Mouse (Mus musculus) heart, adult 2 months (tissue): ENCODE data around the gene Prl5a1. TPM values are rescaled to one million over a fixed set of nuclear protein-coding genes. Genes with fewer than 3 reads are reported as not detected.

Experiments used
- DNase-seq, 2 experiments: peaks; one replicate each; pipeline ENCODE4 v3.0.0; 2021
- H3K27ac ChIP-seq: fragments of 200-600 bp; 2 replicates; pipeline ENCODE4 v1.8.1; 2022
- H3K27me3 ChIP-seq: fragments of 200-500 bp; 2 replicates; pipeline ENCODE4 v1.6.1; 2012; ENCODE audit warnings: mild to moderate bottlenecking, low read length, inconsistent platforms, mixed read lengths; ENCODE audit not compliant: control insufficient read depth, insufficient read depth
- H3K36me3 ChIP-seq: fragments of 200-500 bp; 2 replicates; pipeline ENCODE4 v1.6.1; 2012; ENCODE audit warnings: low read length, inconsistent platforms; ENCODE audit not compliant: control insufficient read depth, insufficient read depth
- H3K4me1 ChIP-seq: fragments of 200-500 bp; 2 replicates; pipeline ENCODE4 v1.6.1; 2011; ENCODE audit warnings: low read length; ENCODE audit not compliant: control insufficient read depth, insufficient read depth
- H3K4me3 ChIP-seq: fragments of 200-600 bp; 2 replicates; pipeline ENCODE4 v1.8.1; 2022
- H3K79me2 ChIP-seq: fragments of 200-500 bp; replicated peaks from 2 replicates; pipeline ENCODE4 v1.6.1; 2012; ENCODE audit warnings: mild to moderate bottlenecking, inconsistent platforms, low read length, moderate library complexity, mixed read lengths; ENCODE audit not compliant: control insufficient read depth, insufficient read depth
- H3K9ac ChIP-seq: fragments of 200-500 bp; 2 replicates; pipeline ENCODE4 v1.6.1; 2012; ENCODE audit warnings: low read depth, mild to moderate bottlenecking, control low read depth, inconsistent platforms, low read length, mixed read lengths
- CTCF ChIP-seq: fragments of 200-600 bp; IDR thresholded peaks from 2 replicates; pipeline ENCODE4 v1.8.1; 2022; ENCODE audit warnings: antibody characterized with exemption, mild to moderate bottlenecking, moderate library complexity
- EP300 ChIP-seq: fragments of 200-500 bp; IDR thresholded peaks from 2 replicates; pipeline ENCODE4 v1.6.1; 2011; ENCODE audit warnings: low read depth, low read length, control low read depth; ENCODE audit not compliant: insufficient read depth
- POLR2A ChIP-seq: fragments of 200-500 bp; IDR thresholded peaks from 2 replicates; pipeline ENCODE4 v1.6.1; 2011; ENCODE audit warnings: mild to moderate bottlenecking, low read depth, low read length, control low read depth; ENCODE audit not compliant: insufficient read depth
- WGBS: fragments of 180-500 bp; shearing (Covaris S2); methylation state at CpG from one replicate; pipeline ENCODE4 v1.1.7; 2018; 5-methylcytosine and 5-hydroxymethylcytosine counted together
- intact Hi-C: fragments of 180-260 bp; cut with DNase I; formaldehyde crosslinking; loops from one replicate; pipeline ENCODE4 v1.15.1; 2025
- long read RNA-seq: library from polyadenylated mRNA; stranded (forward); transcript quantifications from one replicate; pipeline ENCODE4 v2.0.0, GENCODE M21; 2021
- polyA plus RNA-seq: library from polyadenylated mRNA; depleted of rRNA; stranded (reverse); fragments of >200 nt; gene quantifications from 2 replicates; pipeline ENCODE4 v1.2.3, GENCODE M21; 2012; rRNA removed
- total RNA-seq, 2 experiments: library from RNA; stranded (reverse); gene quantifications; 2 replicates each; pipeline ENCODE4 v1.2.3; 2021

The Prl5a1 gene
- total RNA-seq (not detected), polyA plus RNA-seq (not detected in 2 replicates)
- long read RNA-seq, result 0 reads

DNA sequence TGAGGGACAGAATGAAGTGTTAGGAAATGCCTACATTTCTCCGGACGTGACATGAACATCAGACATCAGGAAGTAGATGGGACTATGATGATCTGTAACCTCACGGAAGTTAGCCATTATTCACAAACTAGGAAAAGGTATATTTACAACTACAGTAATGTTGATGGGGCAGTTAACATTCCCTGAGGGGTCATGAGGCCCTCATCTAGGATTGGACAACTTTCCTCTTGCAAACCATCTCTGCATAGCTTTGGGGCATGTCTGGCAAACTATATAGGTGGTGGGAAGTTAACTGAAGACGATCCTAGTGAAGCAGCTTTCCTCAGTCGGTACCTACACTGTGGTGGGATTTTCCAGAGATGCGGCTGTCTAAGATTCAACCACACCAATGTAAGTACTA, at the start of gene Prl5a1:
Gene Prl5a1, plus strand, starts transcription at position 301 of the 400 bp plus-strand sequence.
- Histone ChIP-seq H3K27me3 (no peaks in the 10 kb centered on the region), H3K27ac (no peak within 1 kb of the TSS), H3K36me3 (no peaks in the 10 kb centered on the region), H3K79me2 (no peaks in the 10 kb centered on the region), H3K4me3 (no peak within 1 kb of the TSS), H3K9ac (no peak within 1 kb of the TSS), H3K4me1 (no peaks in the 10 kb centered on the region)
- intact Hi-C loops, result no loop called here
- TF ChIP-seq CTCF, result no peak
- no peak for TF ChIP-seq POLR2A
- no peak for TF ChIP-seq EP300
- no peak for DNase-seq
- WGBS, result 90% methylated on average over 6 of the region's 6 CpGs

DNA sequence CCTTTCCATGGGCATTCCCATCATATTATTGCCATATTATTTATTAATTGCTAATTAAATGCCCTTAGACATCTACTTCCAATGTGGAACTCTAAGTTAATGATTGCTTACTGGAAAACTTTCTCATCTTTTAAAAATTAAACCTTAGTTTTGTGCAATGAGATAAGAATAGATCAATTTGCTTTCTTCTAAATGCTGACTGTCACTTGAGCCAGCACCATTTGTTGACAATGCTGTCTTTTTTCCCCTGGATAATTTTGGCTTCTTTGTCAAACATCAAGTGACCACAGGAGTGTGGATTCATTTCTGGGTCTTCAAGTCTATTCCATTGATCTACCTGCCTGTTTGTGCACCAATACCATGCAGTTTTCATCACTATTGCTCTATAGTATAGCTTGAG, 46.1 kb upstream of the Prl5a1 start:
- Histone ChIP-seq H3K4me3 (no peak overlapping the region), H3K79me2 (no peaks in the 10 kb centered on the region), H3K4me1 (no peaks in the 10 kb centered on the region), H3K27me3 (no peaks in the 10 kb centered on the region), H3K9ac (no peak overlapping the region), H3K36me3 (no peaks in the 10 kb centered on the region), H3K27ac (no peak overlapping the region)
- no peak for DNase-seq
- no peak for TF ChIP-seq EP300
- no peak for TF ChIP-seq CTCF
- no peak for TF ChIP-seq POLR2A
- intact Hi-C loops, result no loop called here

DNA sequence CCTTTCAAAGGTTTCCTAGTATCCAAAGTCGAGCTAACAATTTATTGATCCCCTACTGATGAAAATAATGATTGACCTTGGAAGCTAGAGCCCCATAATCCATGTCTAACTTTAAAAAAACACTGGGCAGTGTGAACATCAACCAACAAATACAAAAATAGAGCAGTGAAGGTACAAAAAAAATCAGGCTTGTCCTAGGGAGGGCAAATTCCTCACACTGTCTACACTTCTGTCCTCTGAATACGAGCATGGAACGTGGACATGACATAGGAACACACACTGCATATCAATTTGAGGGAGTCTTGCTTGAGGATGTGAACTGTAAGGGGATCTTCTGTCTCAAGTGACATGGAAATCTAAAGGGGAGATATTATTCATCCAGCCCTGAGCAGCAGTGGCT, 33.7 kb upstream of the Prl5a1 start:
- Histone ChIP-seq H3K4me1 (no peaks in the 10 kb centered on the region), H3K9ac (no peak overlapping the region), H3K27me3 (no peaks in the 10 kb centered on the region), H3K27ac (no peak overlapping the region), H3K79me2 (no peaks in the 10 kb centered on the region), H3K36me3 (no peaks in the 10 kb centered on the region), H3K4me3 (no peak overlapping the region)
- DNase-seq, result no peak
- intact Hi-C loops, result no loop called here
- WGBS, result 78% methylated on average over 3 of the region's 3 CpGs
- TF ChIP-seq POLR2A (no peak), CTCF (no peak), EP300 (no peak)

DNA sequence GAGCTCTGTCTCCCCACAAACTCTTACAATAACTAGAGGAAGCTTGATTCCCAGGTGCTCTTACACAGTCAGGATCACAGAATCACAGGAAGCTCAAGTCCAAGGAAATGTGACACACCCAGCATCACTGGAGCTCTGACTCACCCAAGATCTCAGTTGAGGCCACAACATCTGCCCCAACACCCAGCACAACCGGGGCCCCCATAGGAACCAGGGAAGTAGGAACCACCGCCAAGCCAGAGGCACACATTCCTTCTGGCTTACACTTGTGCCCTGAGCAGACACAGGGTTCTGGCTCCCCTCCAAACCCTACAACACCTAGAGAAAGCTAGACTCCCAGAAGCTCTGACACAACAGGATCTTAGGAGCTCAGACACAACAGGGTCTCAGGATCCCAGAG, 9.5 kb upstream of the Prl5a1 start:
- Histone ChIP-seq H3K9ac (no peak overlapping the region), H3K4me1 (no peaks in the 10 kb centered on the region), H3K4me3 (no peak overlapping the region), H3K36me3 (no peaks in the 10 kb centered on the region), H3K79me2 (no peaks in the 10 kb centered on the region), H3K27me3 (no peaks in the 10 kb centered on the region), H3K27ac (no peak overlapping the region)
- no peak for TF ChIP-seq EP300
- TF ChIP-seq POLR2A, result no peak
- no peak for TF ChIP-seq CTCF
- intact Hi-C loops, result no loop called here
- 51% methylated on average over 2 of the region's 2 CpGs for WGBS
- no peak for DNase-seq

DNA sequence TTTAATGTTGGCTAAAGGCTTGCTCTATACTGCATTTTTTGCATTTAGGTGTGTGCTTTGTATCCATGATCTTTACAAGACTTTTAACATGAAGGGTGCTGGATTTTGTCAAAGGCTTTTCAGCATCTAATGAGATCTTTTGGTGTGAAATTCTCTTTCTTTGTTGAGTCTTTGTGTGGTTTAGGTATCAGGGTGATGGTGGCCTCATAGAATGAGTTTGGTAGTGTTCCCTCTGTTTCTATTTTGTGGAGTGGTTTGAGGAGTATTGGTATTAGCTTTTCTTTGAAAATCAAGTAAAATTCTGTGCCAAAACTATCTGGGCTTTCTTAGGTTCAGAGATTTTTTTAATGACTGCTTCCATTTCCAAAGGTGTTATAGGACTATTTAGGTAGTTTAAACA, 6.5 kb upstream of the Prl5a1 start:
- no peak for DNase-seq
- Histone ChIP-seq H3K79me2 (no peaks in the 10 kb centered on the region), H3K4me3 (no peak overlapping the region), H3K27me3 (no peaks in the 10 kb centered on the region), H3K9ac (no peak overlapping the region), H3K27ac (no peak overlapping the region), H3K36me3 (no peaks in the 10 kb centered on the region), H3K4me1 (no peaks in the 10 kb centered on the region)
- intact Hi-C loops, result no loop called here
- TF ChIP-seq EP300 (no peak), CTCF (no peak), POLR2A (no peak)

Other genes with a start within 250 kb of the Prl5a1 start
- not detected for gene Prl4a1, start 126.3 kb upstream of the Prl5a1 start, total RNA-seq
- gene Prl4a1, start 126.3 kb upstream of the Prl5a1 start, polyA plus RNA-seq, result not detected in 2 replicates
- 10 to 100 TPM; 61.3 to 74.1 TPM for gene Gm11361, start 115.0 kb downstream of the Prl5a1 start, total RNA-seq
- gene Gm11361, start 115.0 kb downstream of the Prl5a1 start, polyA plus RNA-seq, result 0.57 and 1.1 TPM in 2 replicates